Comparison of ENCODE assay signal across 11 mouse cellular contexts in the genomic region with DNA sequence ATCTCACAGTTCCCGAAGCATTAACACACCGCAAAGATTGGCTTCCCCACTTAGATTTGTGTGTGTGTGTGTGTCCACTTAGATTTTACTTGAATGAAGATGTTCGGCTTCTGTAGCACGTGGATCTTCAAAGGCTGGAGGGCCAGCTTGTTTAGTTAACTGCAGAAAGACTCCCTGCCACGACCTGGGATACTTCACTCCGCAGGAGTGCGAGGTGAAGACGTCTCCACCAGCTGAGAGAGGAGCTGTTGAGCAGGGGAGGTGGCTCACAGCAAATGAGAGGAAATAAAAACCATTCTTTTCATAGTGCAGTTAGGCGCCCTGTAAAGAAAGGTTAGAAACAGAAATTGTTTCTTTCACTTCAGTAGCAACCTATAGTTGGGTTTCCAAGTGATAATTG.
DNase-seq lines count a peak whose midpoint lies in the region; ATAC-seq and TF ChIP-seq lines count a peak whose summit lies in the region.
"Had no signal": no experiment of that assay in that cellular context is flagged by ENCODE, and none has a peak within 500 bp of the region (broad histone marks: within the 10 kb centered on the region; RNA-seq: fewer than 3 reads in every experiment).

No protein-coding gene starts in this region.

- ATAC-seq in heart, embryonic 11.5 days (replicated peaks; ENCODE audit: insufficient number of reproducible peaks, low FRiP score, low TSS enrichment): no peak
- 0 out of 2 replicates have a peak, but pooled peaks have one; percentile 43 for ATAC-seq in lung, embryonic 14.5 days (ENCODE audit: insufficient read depth)
- no peak; the same call in 1 of the 2 replicates for ATAC-seq in heart, postnatal 0 days (ENCODE audit: insufficient read depth, low read depth)
- no peak for ATAC-seq in limb, embryonic 12.5 days (ENCODE audit: insufficient number of reproducible peaks, insufficient read depth, low FRiP score, low TSS enrichment, low read depth)

- no peak for TF ChIP-seq EP300 in heart, postnatal 0 days (IDR thresholded peaks at IDR 0.05; ENCODE audit: low read depth)

- intact Hi-C loops in heart, postnatal 14 days (cut with DNase I): no loop called here
- intact Hi-C loops in left cerebral cortex, postnatal 36 days (cut with DNase I): no loop called here

- no peak overlapping the region for H3K4me3 ChIP-seq in heart, embryonic 11.5 days (ENCODE audit: low read depth, low read length)
- H3K4me3 ChIP-seq in lung, embryonic 14.5 days (ENCODE audit: low read depth, low read length): no peak overlapping the region
- H3K4me3 ChIP-seq in heart, postnatal 0 days (ENCODE audit: low read depth, low read length): no peak overlapping the region
- no peak overlapping the region for H3K4me3 ChIP-seq in limb, embryonic 12.5 days (replicated peaks)
- H3K4me3 ChIP-seq: liver, embryonic 15.5 days had no signal

- no peaks in the 10 kb centered on the region for H3K9me3 ChIP-seq in heart, embryonic 11.5 days (replicated peaks; ENCODE audit: control insufficient read depth, low read length)
- H3K9me3 ChIP-seq in lung, embryonic 14.5 days (ENCODE audit: low read depth, low read length): no peaks in the 10 kb centered on the region
- no peaks in the 10 kb centered on the region for H3K9me3 ChIP-seq in heart, postnatal 0 days (replicated peaks; ENCODE audit: control insufficient read depth, low read length)
- H3K9me3 ChIP-seq in limb, embryonic 12.5 days: no peaks in the 10 kb centered on the region
- H3K9me3 ChIP-seq: liver, embryonic 15.5 days had no signal

- H3K4me2 ChIP-seq in heart, embryonic 11.5 days: peak overlapping the region; percentile 43
- peak overlapping the region; percentile 36; the same call in 1 of the 2 replicates for H3K4me2 ChIP-seq in lung, embryonic 14.5 days
- peak overlapping the region; percentile 31; the same call in 1 of the 2 replicates for H3K4me2 ChIP-seq in heart, postnatal 0 days (ENCODE audit: low read depth, low read length)
- no peak overlapping the region for H3K4me2 ChIP-seq in limb, embryonic 12.5 days
- H3K4me2 ChIP-seq: liver, embryonic 15.5 days had no signal

- 6% methylated on average over 9 of the region's 9 CpGs for WGBS in heart, embryonic 11.5 days (ENCODE audit: insufficient replicate concordance)
- 4% methylated on average over 9 of the region's 9 CpGs for WGBS in lung, embryonic 14.5 days
- 12% methylated on average over 9 of the region's 9 CpGs for WGBS in heart, postnatal 0 days
- WGBS in limb, embryonic 12.5 days: 12% methylated on average over 9 of the region's 9 CpGs

- H3K27ac ChIP-seq in heart, embryonic 11.5 days (ENCODE audit: low read depth, low read length): peak overlapping the region; percentile 50; the same call in 1 of the 2 replicates
- peak overlapping the region; percentile 58 for H3K27ac ChIP-seq in lung, embryonic 14.5 days (ENCODE audit: low read depth)
- H3K27ac ChIP-seq in heart, postnatal 0 days (ENCODE audit: low read depth): peak overlapping the region; percentile 55
- H3K27ac ChIP-seq in limb, embryonic 12.5 days: 0 out of 2 replicates have a peak overlapping the region, but pooled peaks have one; percentile 12
- H3K27ac ChIP-seq: liver, embryonic 15.5 days had no signal

- 0 out of 2 replicates have a peak overlapping the region, but pooled peaks have one; percentile 40 for H3K9ac ChIP-seq in heart, embryonic 11.5 days (ENCODE audit: low read depth, low read length)
- H3K9ac ChIP-seq in lung, embryonic 14.5 days: no peak overlapping the region
- no peak overlapping the region for H3K9ac ChIP-seq in heart, postnatal 0 days (replicated peaks; ENCODE audit: low read depth, low read length)
- no peak overlapping the region for H3K9ac ChIP-seq in limb, embryonic 12.5 days (replicated peaks)
- H3K9ac ChIP-seq: liver, embryonic 15.5 days had no signal

- H3K27me3 ChIP-seq in heart, embryonic 11.5 days (ENCODE audit: control insufficient read depth, insufficient read depth, low read length): no peaks in the 10 kb centered on the region
- no peaks in the 10 kb centered on the region for H3K27me3 ChIP-seq in lung, embryonic 14.5 days (ENCODE audit: insufficient read depth, low read length)
- no peaks in the 10 kb centered on the region for H3K27me3 ChIP-seq in heart, postnatal 0 days (ENCODE audit: control insufficient read depth, insufficient read depth, low read length)
- no peaks in the 10 kb centered on the region for H3K27me3 ChIP-seq in limb, embryonic 12.5 days
- H3K27me3 ChIP-seq: liver, embryonic 15.5 days had no signal

- peaks cover 7% of the 10 kb centered on the region; the same call in 1 of the 2 replicates for H3K4me1 ChIP-seq in heart, embryonic 11.5 days (ENCODE audit: control insufficient read depth, insufficient read depth, low read length)
- no peaks in the 10 kb centered on the region; the same call in 1 of the 2 replicates for H3K4me1 ChIP-seq in lung, embryonic 14.5 days (ENCODE audit: insufficient read depth)
- peaks cover 29% of the 10 kb centered on the region for H3K4me1 ChIP-seq in heart, postnatal 0 days (ENCODE audit: control insufficient read depth, insufficient read depth)
- peaks cover 11% of the 10 kb centered on the region for H3K4me1 ChIP-seq in limb, embryonic 12.5 days (replicated peaks)
- H3K4me1 ChIP-seq: liver, embryonic 15.5 days had no signal

- DNase-seq in heart, postnatal 14 days: no peak
- DNase-seq in lung, embryonic 14.5 days: peak; percentile 19
- no peak for DNase-seq in lung, adult 18-20 months
- DNase-seq in heart, postnatal 0 days (ENCODE audit: low spot score): no peak
- DNase-seq in urinary bladder, adult 2 months (ENCODE audit: low spot score): no peak
- no peak for DNase-seq in left cerebral cortex, postnatal 36 days (ENCODE audit: low spot score in 2 of 2)
- DNase-seq: cerebellum, adult 9-10 months; right cerebral cortex, postnatal 14 days had no signal

- H3K36me3 ChIP-seq in heart, embryonic 11.5 days (ENCODE audit: control insufficient read depth, insufficient read depth, low read length): no peaks in the 10 kb centered on the region
- no peaks in the 10 kb centered on the region for H3K36me3 ChIP-seq in lung, embryonic 14.5 days (ENCODE audit: insufficient read depth)
- H3K36me3 ChIP-seq in heart, postnatal 0 days (replicated peaks; ENCODE audit: control insufficient read depth, insufficient read depth, low read length): no peaks in the 10 kb centered on the region
- no peaks in the 10 kb centered on the region for H3K36me3 ChIP-seq in limb, embryonic 12.5 days
- H3K36me3 ChIP-seq: liver, embryonic 15.5 days had no signal

- no peak for TF ChIP-seq CTCF in lung, embryonic 14.5 days (IDR thresholded peaks at IDR 0.05; ENCODE audit: low read depth)
- no peak for TF ChIP-seq CTCF in heart, postnatal 0 days (IDR thresholded peaks at IDR 0.05; ENCODE audit: low read depth)
